Mouse (Mus musculus) retina, adult 2 months (tissue): ENCODE measurements around the gene Fdxr.

ENCODE experiments used
- DNase-seq: peaks from one replicate; pipeline ENCODE4 v3.0.0-alpha.2; 2012; ENCODE audit warnings: low read depth, low spot score

The Fdxr gene

DNA sequence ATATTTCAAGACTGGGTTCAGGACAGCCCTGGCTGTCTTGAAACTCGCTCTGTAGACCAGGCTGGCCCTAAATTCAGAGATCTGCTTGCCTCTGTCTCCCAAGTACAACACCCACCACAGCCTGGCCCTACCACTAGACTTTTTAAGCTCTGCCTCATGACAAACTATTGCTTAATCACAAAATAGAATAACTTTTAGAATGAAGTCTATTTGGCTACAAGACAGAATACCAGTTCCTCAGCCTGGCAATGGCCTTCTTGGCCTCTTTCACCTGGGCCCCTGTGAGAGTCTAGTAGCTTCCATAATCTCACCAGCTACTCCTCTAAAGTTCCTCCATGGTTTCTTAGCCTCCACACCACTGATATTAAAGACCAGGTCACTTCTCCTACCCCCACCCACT is 13.5 kb upstream of the Fdxr start:
- DNase-seq, result no peak

DNA sequence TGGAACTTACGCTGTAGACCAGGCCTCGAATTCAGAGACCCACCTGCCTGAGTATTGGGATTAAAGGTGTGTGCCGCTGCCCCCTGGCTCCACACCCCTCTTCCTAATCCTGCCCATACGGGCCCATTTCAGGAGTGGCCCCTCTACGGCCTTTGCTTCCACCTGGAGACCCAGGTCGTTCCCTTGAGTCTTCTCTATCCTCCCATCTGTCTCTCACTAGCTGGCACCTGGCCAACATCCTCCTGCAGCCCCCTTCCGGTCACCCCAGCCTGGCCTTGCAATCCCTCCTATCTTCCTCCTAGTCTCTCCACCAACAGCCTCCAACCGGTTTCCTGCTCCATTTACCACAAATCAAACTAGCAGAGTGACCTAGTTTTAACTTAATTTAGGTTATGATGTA is 13.0 kb upstream of the Fdxr start:
- DNase-seq, result no peak

DNA sequence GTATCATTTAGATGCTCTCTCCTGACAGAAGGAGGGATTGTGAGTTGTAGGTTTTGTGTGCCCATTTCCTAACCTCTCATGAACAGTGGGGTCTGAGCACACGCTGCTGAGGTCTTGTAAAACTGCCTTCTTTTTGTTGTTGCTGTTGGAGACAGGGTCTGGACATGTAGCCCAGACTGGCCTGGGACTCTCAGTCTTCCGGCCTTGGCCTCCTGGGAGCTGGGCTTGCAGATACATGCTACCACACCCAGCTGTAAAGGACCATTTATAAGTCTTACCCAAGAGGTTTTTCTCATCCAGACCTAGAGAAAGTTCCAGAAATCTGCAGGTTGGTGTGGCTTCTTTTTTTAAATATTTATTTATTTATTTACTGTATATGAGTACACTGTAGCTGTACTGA is 11.5 kb upstream of the Fdxr start:
- DNase-seq, result no peak

DNA sequence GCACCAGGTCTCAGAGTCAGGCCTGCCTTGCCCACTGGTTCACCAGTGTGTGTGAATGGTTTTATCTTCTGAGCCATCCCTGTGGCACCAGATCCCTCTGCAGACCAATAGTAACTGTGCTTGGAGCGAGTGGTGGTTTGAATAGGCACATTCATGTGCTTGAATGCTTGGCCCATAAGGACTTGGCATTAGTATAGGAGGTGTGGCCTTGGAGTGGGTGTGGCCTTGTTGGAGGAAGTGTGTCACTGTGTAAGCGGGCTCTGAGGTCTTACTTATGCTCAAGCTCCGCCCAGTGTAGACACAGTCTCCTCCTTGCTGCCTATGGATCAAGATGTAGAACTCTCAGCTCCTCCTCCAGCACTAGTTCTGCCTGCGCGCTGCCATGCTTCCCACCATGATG is 10.5 kb upstream of the Fdxr start:
- DNase-seq, result no peak

DNA sequence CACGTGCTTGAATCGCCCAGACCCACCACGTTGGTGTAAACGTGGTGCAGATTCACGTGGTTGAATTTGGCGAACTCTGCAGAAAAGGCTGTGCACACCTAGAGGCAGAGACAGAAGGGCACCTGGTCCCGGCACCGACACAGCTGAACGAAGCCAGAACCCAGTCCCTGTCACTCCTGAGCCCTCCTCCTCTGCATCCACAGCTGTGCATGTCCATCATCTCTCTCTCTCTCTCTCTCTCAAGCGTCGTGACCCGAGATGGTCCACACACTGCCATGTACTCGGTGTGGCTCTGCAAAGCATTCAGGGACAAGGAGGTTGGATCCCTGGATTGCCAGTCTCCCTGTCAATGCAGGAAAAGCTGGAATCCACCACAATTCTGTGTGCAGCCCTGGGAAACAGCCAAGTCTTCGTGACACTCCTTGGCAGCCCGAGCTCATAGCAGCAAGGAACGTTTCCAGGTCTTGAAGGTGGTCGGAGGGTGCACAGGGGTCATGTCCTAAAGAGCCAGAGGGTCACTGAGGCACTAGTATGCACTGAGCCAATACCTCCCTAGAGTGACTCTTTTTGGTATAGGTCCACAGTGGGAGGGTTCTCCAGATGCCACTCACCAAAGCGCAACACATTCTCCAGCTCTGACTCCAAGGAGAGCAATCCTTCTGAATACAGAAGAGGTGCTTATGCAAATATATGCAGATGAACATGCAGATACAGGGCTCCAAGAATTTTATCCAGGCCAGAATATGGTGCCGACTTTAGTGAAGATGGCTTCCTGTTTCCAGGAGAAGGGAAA is 9.5 kb upstream of the Fdxr start:
- DNase-seq, result no peak

DNA sequence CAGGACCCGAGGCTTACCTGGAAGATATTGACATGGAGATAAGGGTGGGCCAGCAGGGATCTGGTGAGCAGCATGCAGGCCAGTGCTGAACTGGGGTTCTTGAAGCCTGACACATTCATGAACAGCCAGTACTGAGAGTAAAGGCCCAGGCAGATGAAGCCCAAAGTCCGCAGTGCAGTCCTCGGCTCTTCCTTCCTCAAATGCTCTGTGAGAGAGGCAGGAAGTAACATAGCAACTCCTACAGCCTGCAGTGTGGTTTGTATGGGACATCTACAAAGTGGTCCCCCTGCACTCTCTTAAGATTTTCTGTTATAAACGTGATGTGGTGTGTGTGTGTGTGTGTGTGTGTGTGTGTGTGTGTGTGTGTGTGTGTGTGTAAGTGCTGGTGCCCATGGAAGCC is 8.4 kb upstream of the Fdxr start:
- DNase-seq, result no peak

DNA sequence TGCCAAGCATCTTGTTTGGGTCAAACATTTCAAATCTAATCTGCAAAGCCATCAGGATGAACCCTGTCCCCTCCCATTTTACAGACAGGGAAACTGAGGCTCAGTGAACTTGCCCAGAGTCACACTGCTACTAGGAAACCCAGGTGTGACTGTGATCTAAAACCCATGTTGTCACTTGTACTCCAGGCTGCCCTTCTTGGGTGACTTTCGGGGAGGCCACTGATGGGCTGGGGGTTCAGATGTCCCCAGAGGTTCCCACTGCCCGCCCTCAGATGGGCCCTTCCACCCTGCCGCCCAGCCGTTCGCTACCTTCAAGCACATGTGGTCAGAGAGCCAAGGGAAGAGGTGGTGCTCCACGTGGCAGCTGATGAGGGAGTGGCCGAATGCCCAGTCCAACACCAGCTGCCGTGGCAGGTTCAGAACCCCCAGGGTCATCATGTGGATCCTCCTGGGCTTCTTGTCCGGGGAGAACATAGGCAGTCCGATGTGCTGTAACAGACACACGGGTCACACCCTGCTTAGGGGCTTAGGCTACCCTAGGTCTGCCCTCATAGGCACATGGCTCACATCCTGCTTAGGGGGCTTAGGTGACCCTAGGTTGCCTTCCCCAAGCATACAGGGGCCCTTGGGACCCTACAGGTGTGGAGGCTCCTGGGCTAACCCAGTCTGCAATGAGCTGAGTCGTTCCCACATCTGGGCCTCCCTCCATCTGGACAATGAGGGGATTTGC is 7.2 kb upstream of the Fdxr start:
- no peak for DNase-seq

DNA sequence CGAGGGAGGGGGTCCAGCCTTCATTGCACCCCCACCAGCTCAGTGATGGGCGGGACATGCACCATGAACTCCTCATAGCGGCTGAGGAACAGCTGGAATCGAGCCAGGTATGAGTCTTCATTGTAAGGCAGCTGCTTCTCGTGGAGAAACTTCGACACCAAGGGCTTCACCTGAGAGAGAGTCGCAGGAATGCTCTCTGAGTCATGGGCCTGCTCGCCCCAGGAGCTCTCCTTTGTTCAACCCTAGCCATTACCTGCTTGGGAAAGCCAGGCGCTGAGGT is 6.6 kb upstream of the Fdxr start:
- DNase-seq, result no peak

DNA sequence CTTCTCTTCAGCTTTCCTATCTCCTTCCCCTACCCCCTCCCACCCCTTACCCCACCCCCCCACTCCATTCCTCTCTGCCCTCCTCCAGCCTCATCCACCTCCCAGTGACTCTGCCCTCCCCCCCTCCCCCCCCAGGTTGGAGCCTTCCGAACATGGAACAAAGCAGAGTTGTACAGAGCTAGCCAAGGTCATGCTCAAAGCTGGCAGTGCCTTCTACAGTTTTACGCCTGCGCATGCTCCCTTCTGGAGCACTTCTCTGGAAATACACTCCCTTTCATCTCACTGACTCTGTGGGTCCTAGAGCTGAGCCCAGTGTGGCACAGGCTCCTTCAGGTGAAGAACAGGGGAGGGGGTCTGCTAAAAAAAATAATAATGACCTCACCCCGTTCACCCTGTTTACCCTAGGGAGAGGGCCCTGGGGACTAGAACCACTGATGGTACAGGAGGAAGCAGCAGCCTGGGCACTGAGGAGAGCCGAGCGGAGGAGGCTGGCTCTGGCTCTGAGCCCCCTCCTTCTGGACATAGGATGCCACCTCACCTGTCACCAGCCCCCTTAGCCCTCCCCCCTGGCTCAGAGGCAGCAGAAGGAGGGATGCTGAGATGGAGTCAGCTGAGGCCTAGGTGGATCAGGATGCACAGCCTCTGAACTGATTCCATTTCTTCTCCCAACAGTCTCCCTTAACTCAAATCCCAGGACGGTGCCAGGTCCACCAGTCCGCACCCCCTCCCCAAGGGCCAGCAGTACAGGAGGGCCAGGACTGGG is 6.1 kb upstream of the Fdxr start:
- DNase-seq, result no peak

DNA sequence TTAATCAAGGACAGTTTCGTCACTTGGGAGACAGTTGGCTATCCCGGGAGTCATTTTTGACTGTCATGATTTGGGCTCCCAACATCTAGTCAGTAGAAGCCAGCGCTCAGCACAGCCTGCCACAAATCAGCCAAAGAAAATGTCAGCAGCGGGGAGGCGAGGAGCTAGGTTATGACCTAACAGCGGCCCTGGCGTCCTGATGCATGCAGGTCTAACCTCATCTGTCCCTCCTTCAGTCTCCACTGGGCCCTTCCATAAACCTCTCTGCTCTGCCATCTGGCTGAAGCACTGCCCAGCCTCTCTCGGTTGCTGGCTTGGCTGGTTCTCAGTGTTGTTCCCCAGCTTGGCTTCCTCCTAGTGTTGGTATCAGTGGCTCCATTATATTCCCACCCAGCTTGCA is 5.4 kb upstream of the Fdxr start:
- no peak for DNase-seq

DNA sequence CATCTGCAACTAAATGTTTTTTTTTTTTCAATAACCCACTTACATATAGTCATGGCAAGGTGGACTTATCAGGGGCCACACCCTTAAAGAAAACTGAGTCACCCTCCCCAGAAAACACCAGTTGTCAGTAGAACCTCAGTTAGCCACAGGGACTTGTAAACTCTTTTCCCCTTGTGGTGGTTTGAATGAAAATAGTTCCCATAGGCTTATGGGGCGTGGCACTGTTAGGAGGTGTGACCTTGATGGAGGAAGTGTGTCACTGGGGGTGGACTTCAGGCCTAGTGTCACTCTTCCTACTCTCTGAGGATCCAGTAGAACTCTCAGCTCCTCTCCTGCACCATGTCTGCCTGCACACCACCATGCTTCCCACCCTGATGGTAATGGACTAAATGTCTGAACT is 2.9 kb upstream of the Fdxr start:
- no peak for DNase-seq

DNA sequence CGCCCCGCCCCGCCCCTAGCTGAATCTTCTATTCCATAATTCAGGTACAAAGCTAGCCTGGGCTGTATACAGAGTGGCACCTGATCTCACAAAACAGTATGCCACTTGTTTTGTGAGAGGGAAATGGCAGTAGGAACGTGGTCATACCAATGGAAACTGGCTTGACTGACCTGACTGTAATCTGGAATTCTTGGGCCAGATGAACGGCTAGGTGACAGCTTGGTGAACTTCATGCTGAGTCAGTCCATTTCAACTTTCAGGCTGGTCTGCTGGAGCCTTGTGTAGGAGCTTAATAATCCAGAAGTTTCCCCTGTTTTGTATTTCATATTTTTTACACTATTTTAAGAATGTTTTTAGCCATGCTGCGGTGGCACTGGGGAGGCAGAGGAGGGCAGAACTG is 1.3 kb upstream of the Fdxr start:
- DNase-seq, result no peak

DNA sequence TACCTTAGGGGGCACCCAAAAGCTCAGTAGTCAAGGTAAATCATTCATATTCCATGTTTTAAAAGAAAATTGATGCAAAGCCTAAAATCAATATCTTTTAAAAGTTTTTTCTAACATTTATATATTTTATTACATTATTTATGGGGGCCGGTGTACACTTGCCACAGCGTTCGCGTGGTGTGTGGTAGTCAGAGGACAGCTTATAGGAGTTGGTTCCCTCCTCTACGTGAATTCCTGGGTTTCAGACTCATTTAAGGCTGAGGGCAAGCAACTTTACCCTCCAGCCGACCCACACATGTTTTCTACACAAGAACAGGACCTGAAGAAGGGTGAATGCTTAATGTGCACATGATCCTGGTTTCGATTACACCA is 740 bp upstream of the Fdxr start:
- DNase-seq, result no peak

DNA sequence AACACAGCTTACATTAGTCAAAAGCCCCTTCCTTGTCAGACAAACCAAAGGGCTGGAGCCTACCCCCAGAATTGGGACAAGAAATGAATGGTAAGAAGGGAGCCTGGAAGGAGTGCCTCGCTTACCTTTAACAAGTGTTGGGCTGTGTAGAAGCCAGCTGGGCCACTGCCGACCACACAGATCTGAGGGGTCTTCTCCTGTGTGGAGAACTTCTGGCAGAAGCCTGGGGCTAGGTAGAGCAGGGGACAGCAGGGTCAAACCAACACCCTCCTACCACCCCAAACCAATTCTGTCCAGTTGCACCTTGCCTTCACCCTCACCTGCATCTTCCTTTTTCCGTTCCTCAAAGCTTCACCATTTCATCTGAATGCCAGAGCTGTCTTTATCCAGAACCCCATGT is 896 bp downstream of the Fdxr start:
- DNase-seq, result no peak

DNA sequence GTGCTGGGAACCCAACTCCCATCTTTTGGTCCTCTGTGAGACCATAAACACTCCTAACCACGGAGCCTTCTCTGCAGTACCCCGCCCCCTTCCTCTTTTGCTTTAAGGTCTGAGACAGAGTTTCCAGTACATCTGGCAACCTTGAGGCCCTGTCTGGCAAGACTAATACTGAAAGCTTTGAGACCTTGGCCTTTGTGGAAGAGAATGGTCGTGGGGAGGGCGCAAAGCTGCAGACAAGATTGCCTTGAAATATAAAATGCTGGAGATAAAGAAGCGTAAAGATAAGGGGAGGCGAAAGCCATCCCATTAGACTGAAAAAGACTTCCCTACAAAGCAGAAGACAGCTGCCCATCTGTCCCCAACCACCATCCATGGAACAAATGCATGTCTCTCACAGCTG is 1.3 kb downstream of the Fdxr start:
- DNase-seq, result no peak

DNA sequence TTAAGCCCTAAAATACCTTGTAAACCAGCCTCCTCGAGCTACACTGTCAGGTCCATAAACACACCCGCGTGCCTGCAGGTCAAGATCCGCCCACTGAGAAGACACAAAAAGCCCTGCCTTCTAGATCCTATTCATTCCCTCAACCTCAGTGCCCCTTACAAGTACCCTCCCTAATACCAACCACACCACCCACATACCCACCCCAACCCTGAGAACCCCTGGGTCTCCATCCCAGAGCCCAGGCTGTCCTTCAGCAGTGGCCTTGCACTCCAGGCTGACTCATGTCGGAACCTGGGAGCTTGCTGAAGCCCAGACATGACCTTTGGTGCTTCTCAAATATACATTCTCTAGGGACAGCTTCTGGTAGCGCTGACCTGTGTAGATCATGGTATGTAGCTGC is 2.1 kb downstream of the Fdxr start:
- no peak for DNase-seq

DNA sequence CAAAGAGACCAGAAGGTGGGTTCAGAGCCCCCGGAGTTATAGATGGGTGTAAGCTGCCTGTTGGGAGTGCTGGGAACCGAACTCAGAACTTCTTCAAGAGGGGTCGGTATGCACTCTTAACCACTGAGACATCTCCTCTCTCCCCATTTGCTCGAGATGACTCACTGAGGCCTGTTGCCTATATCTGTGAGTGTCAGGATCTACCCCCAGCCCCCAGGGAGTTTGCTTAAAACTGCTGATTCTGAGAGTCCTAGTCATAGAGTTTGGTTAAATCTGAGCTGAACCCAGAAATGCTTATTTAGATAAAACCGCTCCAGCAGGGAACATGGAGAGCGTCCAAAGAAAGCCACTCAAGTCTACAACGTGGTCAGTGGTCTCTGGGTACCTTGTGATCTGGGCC is 2.7 kb downstream of the Fdxr start:
- no peak for DNase-seq

DNA sequence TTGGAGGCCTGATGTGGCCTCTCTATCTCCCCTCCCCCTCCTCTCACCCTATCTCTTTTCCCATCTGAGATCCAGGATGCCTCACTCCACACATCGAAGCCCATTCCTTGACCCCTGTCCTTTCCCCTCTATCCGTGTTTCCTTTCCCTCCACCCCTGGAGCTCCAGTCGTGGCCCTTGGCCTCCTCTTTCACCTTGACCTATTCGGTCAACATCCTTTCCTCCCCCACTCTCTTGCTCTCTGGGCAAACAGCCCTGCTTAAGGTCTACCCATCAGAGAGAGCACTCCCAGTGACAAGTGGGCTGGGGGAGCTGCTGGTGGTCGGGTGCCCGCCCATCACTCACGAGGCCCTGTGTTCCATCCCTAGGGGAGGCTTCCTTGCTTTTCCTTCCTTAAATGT is 3.1 kb downstream of the Fdxr start:
- DNase-seq, result no peak

DNA sequence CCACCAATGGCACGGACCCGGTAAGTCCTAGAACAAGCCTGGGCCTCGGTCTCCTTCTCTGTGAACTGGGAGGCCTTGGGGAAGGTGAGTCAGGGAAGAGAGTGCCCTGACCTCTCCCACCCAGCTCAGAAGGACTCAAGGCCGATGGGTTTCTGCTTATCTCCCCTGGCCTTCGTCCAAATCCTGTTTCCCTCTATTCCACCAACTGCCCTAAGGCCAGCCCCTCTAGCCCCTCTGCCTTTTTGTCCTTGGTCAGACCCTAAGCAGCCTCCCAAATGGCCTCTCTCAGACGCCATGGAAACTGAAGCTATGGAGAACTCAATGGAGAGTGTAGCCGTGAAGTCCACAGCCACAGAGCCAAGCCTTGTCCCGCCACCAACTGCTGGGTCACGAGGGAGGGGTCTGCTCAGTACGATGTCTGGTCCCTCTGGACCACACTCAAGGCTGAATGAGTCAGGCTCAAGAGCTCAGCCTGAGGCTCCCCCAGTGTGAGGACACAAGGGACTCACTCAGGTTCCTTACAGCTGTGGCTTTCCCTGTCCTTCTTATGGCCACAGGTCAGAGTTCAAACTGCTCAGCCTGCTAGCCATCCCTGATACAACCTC is 3.9 kb downstream of the Fdxr start:
- no peak for DNase-seq

DNA sequence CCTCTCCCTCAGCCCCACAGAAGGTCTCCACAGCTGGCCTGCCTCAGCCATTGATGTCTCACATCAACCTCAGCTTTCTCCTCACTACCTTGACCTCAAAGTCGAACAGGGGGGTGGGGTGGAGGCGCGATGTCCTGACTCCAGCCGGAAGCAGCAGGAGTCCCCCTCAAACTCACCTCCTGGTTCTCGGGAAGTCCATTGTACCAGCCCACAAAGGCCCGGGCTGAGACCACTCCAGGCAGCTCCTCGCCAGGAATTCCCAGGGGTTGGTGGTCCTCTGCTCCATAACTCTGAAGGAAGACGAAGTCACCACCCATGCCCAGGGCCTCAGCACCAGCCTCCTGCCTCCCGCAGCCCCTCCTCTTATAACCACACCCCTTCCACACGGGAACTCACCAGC is 5.4 kb downstream of the Fdxr start:
- no peak for DNase-seq

DNA sequence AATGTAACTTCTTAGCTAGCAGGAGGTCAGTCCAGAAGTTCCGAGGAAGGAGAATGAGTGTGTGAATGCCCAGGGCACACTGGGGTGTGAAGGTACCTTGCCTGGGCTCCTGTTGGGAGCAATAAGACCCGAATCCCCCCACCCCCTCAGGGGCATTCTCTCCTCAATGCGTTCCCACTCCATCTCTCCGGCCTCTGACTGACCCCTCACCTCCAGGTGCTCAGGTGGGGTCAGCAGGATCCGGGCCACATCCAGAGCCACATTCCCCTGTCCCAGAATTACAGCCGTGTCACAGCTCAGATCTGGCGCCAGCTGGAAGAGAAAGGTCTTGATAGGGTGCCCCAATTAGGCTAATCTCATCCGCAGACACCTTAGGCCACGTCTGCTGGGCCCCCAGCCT is 5.8 kb downstream of the Fdxr start:
- DNase-seq, result no peak

DNA sequence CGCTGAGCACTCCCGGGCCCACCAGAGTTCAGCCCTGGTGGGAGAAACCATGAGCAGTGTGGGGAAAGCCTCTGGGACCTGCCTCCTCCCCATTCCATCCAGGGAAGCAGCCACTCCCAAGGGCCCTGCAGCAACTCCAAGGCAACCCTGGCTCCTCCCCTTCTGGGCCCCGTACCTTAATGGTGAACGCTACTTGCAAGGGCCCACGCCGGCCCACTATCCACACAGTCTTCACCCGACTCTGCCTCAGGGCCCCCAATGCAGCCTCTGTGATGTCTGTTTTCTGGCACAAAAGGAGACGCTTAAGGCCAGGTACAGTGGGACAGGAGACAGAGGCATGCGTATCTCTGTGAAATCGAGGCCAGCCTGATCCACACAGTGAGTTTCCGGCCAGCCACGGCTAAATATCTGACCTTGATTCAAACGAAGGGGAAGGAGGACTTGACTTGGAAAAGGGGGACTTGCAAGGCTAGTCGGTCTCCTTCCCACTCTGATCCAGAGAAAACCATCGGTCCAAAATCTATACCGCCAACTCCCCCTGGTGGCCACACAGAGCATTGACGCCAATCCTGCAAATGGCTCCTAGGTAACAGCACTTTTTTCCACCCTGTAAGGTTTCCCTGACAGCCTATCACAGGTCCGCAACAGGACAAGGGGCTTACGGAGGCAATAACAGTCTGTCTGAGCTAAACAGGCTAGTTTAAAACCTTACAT is 6.5 kb downstream of the Fdxr start:
- DNase-seq, result peak; percentile 61
